Mouse (Mus musculus): ENCODE results near the gene Dcx. TPM values are rescaled to one million over a fixed set of nuclear protein-coding genes. Genes with fewer than 3 reads are reported as not detected.

The Dcx gene
- 4.5 and 6.9 TPM in 2 replicates for polyA plus RNA-seq (2014; fragmentation: Nextera tagmentation; extraction: Ambion mirVana)

DNA sequence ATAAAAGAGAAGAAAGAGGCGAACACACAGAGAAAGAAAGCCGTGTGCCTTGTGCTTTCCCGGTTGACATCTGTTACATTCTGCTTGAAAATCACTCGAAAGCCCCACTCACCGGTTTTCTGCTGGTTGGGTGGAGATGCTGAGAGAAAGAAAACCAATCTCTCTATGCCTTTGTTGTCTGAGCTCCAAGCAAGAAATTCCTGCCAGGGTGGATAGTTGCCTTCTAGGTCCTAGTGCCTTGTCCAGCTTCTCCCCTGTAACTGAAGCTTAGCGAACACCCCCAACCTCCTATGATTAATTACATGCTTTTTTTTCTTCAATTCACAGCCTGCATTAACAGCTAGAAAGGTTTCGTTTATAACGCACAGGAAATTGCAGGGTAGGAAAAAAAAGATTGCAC is at the start of gene Dcx:
Gene Dcx, minus strand, starts transcription at position 354 of the 400 bp plus-strand sequence.
- H3K27me3 ChIP-seq (ENCODE audit: control insufficient read depth, insufficient read depth, low read length), result no peaks in the 10 kb centered on the region
- no peaks in the 10 kb centered on the region for H3K4me1 ChIP-seq (ENCODE audit: control insufficient read depth, insufficient read depth, low read length)
- no peak within 1 kb of the TSS for H3K27ac ChIP-seq (ENCODE audit: low read depth, low read length)
- H3K9ac ChIP-seq (ENCODE audit: low read depth, low read length), result no peak within 1 kb of the TSS
- H3K4me2 ChIP-seq (replicated peaks; ENCODE audit: low read depth, low read length), result no peak within 1 kb of the TSS
- H3K36me3 ChIP-seq (ENCODE audit: control insufficient read depth, insufficient read depth, low read length), result no peaks in the 10 kb centered on the region
- WGBS, result 42% methylated on average over 8 of the region's 8 CpGs
- no peak for ATAC-seq (ENCODE audit: low FRiP score, low TSS enrichment)
- peak within 1 kb of the TSS; percentile 6; the same call in 1 of the 2 replicates for H3K4me3 ChIP-seq (ENCODE audit: low read length)
- H3K9me3 ChIP-seq (ENCODE audit: control insufficient read depth, low read length), result no peaks in the 10 kb centered on the region

DNA sequence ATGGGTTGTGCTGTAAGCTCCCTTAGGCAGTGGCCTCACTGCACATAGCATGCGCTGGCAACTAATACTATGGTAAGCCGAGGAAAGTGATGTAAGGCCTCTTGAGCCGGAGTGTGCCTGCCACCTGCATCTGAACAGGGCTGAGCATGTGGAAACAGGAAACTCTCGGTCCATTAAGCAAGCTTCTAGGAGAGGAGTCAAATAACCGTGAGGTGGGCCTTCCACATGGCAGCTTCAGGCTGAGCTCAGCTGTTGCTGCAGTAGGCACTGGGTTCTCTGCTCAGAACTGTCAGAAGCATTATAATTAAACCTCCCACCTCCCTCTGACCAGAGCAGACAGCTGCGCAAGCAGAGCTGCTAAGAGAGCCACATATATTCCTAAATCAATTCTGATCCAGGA is 33.1 kb upstream of the Dcx start:
- Histone ChIP-seq H3K27ac (ENCODE audit: low read depth, low read length) (no peak overlapping the region), H3K27me3 (ENCODE audit: control insufficient read depth, insufficient read depth, low read length) (no peaks in the 10 kb centered on the region), H3K9me3 (ENCODE audit: control insufficient read depth, low read length) (no peaks in the 10 kb centered on the region), H3K4me1 (ENCODE audit: control insufficient read depth, insufficient read depth, low read length) (no peaks in the 10 kb centered on the region), H3K4me3 (ENCODE audit: low read length) (no peak overlapping the region), H3K9ac (ENCODE audit: low read depth, low read length) (no peak overlapping the region), H3K4me2 (replicated peaks; ENCODE audit: low read depth, low read length) (no peak overlapping the region), H3K36me3 (ENCODE audit: control insufficient read depth, insufficient read depth, low read length) (no peaks in the 10 kb centered on the region)
- WGBS, result 38% methylated on average over 6 of the region's 6 CpGs
- ATAC-seq (ENCODE audit: low FRiP score, low TSS enrichment), result peak; percentile 99

GRCm38 (mm10) chrX:143933671-143934070 is 560 bp upstream of the Dcx start:
- H3K4me1 ChIP-seq (ENCODE audit: control insufficient read depth, insufficient read depth, low read length), result no peaks in the 10 kb centered on the region
- H3K27ac ChIP-seq (ENCODE audit: low read depth, low read length), result no peak overlapping the region
- no peaks in the 10 kb centered on the region for H3K27me3 ChIP-seq (ENCODE audit: control insufficient read depth, insufficient read depth, low read length)
- H3K9ac ChIP-seq (ENCODE audit: low read depth, low read length), result no peak overlapping the region
- H3K9me3 ChIP-seq (ENCODE audit: control insufficient read depth, low read length), result no peaks in the 10 kb centered on the region
- no peak for ATAC-seq (ENCODE audit: low FRiP score, low TSS enrichment)
- H3K4me2 ChIP-seq (replicated peaks; ENCODE audit: low read depth, low read length), result no peak overlapping the region
- 77% methylated on average over 2 of the region's 2 CpGs for WGBS
- H3K36me3 ChIP-seq (ENCODE audit: control insufficient read depth, insufficient read depth, low read length), result no peaks in the 10 kb centered on the region
- no peak overlapping the region for H3K4me3 ChIP-seq (ENCODE audit: low read length)

DNA sequence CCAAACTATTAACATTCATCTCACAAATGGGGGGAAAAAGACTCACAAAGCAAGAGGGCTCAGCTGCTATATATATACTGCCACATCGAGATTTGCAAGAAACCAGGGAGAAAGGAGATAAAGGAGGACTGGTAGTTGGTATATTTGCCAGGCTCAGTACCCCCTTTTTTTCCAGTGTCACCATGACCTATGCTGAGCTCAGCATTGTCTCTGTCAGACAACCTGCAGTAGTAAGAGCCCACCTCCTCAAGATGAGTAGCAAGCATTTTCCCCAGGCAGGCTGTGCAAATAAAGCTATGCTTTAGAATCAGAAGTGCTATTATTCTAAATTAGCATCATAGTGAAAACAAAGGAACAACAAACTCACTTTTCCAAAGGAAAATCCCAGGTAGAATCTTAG is 581 bp downstream of the Dcx start:
- H3K4me2 ChIP-seq (replicated peaks; ENCODE audit: low read depth, low read length), result no peak overlapping the region
- 73% methylated on average over 1 of the region's 1 CpGs for WGBS
- peak overlapping the region; percentile 6; the same call in 1 of the 2 replicates for H3K4me3 ChIP-seq (ENCODE audit: low read length)

GRCm38 (mm10) chrX:143931400-143932185 is 1.5 kb downstream of the Dcx start:
- Histone ChIP-seq H3K4me1 (ENCODE audit: control insufficient read depth, insufficient read depth, low read length) (no peaks in the 10 kb centered on the region), H3K4me3 (ENCODE audit: low read length) (no peak overlapping the region), H3K27ac (ENCODE audit: low read depth, low read length) (no peak overlapping the region), H3K27me3 (ENCODE audit: control insufficient read depth, insufficient read depth, low read length) (no peaks in the 10 kb centered on the region), H3K36me3 (ENCODE audit: control insufficient read depth, insufficient read depth, low read length) (no peaks in the 10 kb centered on the region), H3K9me3 (ENCODE audit: control insufficient read depth, low read length) (no peaks in the 10 kb centered on the region), H3K4me2 (replicated peaks; ENCODE audit: low read depth, low read length) (no peak overlapping the region), H3K9ac (ENCODE audit: low read depth, low read length) (no peak overlapping the region)
- 58% methylated on average over 6 of the region's 6 CpGs for whole genome bisulfite sequencing
- ATAC-seq (ENCODE audit: low FRiP score, low TSS enrichment), result no peak

More for the DNA sequence above, 581 bp downstream of the Dcx start:
- Histone ChIP-seq H3K4me1 (ENCODE audit: control insufficient read depth, insufficient read depth, low read length) (no peaks in the 10 kb centered on the region), H3K9me3 (ENCODE audit: control insufficient read depth, low read length) (no peaks in the 10 kb centered on the region), H3K9ac (ENCODE audit: low read depth, low read length) (no peak overlapping the region), H3K36me3 (ENCODE audit: control insufficient read depth, insufficient read depth, low read length) (no peaks in the 10 kb centered on the region), H3K27ac (ENCODE audit: low read depth, low read length) (no peak overlapping the region), H3K27me3 (ENCODE audit: control insufficient read depth, insufficient read depth, low read length) (no peaks in the 10 kb centered on the region)
- ATAC-seq (ENCODE audit: low FRiP score, low TSS enrichment), result no peak

- Histone ChIP-seq H3K27me3 (ENCODE audit: control insufficient read depth, insufficient read depth, low read length) (no peaks in the 10 kb centered on the region), H3K9ac (ENCODE audit: low read depth, low read length) (no peak overlapping the region), H3K27ac (ENCODE audit: low read depth, low read length) (no peak overlapping the region), H3K4me3 (ENCODE audit: low read length) (no peak overlapping the region), H3K4me2 (replicated peaks; ENCODE audit: low read depth, low read length) (no peak overlapping the region), H3K9me3 (ENCODE audit: control insufficient read depth, low read length) (no peaks in the 10 kb centered on the region), H3K36me3 (ENCODE audit: control insufficient read depth, insufficient read depth, low read length) (no peaks in the 10 kb centered on the region), H3K4me1 (ENCODE audit: control insufficient read depth, insufficient read depth, low read length) (no peaks in the 10 kb centered on the region)
- no peak for ATAC-seq (ENCODE audit: low FRiP score, low TSS enrichment)
- WGBS, result 88% methylated on average over 5 of the region's 5 CpGs
Observed at GRCm38 (mm10) chrX:143922070-143922469, 11.0 kb downstream of the Dcx start.

DNA sequence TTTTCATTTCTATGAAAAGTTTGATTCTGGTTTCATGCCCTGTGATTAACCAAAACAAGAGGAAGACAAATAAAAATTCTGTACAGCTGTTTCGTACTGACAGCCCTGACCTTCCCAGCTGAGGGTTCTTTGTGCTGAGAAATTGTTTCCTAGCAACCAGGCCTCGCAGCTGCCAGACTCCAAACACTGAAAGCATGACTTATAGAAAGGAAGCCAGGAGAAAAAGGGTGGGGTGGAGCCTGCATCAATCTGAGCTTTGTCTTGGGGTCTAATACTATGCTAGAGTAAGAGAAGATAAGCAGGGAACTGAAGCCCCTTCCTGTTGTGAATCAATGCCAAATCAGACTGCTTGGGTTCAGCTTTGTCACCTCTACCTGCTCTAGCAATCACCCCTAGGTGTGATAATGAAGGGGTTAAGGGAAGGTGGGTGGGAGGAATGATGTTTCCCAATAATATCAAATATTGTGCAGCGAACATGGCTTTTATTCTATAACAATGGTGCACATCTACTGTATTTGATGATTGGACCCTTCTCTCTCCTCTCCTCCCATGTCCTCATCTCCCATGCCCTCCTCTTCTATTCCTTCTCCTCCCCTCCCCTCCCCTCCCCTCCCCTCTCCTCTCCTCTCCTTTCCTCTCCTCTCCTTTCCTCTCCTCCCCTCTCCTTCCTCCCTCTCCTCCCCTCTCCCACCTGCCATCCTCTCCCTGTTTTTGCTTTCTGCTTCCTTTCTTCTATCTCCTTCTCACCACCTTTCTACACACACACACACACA is 26.2 kb downstream of the Dcx start:
- Histone ChIP-seq H3K27me3 (ENCODE audit: control insufficient read depth, insufficient read depth, low read length) (no peaks in the 10 kb centered on the region), H3K4me3 (ENCODE audit: low read length) (no peak overlapping the region), H3K4me1 (ENCODE audit: control insufficient read depth, insufficient read depth, low read length) (no peaks in the 10 kb centered on the region), H3K27ac (ENCODE audit: low read depth, low read length) (no peak overlapping the region), H3K4me2 (replicated peaks; ENCODE audit: low read depth, low read length) (no peak overlapping the region), H3K9ac (ENCODE audit: low read depth, low read length) (no peak overlapping the region), H3K9me3 (ENCODE audit: control insufficient read depth, low read length) (no peaks in the 10 kb centered on the region), H3K36me3 (ENCODE audit: control insufficient read depth, insufficient read depth, low read length) (no peaks in the 10 kb centered on the region)
- ATAC-seq (ENCODE audit: low FRiP score, low TSS enrichment), result no peak
- 53% methylated on average over 3 of the region's 3 CpGs for WGBS

- H3K27ac ChIP-seq (ENCODE audit: low read depth, low read length), result no peak overlapping the region
- 39% methylated on average over 2 of the region's 2 CpGs for WGBS
- no peaks in the 10 kb centered on the region for H3K36me3 ChIP-seq (ENCODE audit: control insufficient read depth, insufficient read depth, low read length)
- H3K9ac ChIP-seq (ENCODE audit: low read depth, low read length), result no peak overlapping the region
- no peak for ATAC-seq (ENCODE audit: low FRiP score, low TSS enrichment)
- no peak overlapping the region for H3K4me3 ChIP-seq (ENCODE audit: low read length)
- no peaks in the 10 kb centered on the region for H3K27me3 ChIP-seq (ENCODE audit: control insufficient read depth, insufficient read depth, low read length)
- H3K4me1 ChIP-seq (ENCODE audit: control insufficient read depth, insufficient read depth, low read length), result no peaks in the 10 kb centered on the region
- H3K4me2 ChIP-seq (replicated peaks; ENCODE audit: low read depth, low read length), result no peak overlapping the region
- no peaks in the 10 kb centered on the region for H3K9me3 ChIP-seq (ENCODE audit: control insufficient read depth, low read length)
Observed at GRCm38 (mm10) chrX:143904689-143905088, 28.4 kb downstream of the Dcx start.

GRCm38 (mm10) chrX:143902300-143902699 is 30.8 kb downstream of the Dcx start:
- H3K4me2 ChIP-seq (replicated peaks; ENCODE audit: low read depth, low read length), result no peak overlapping the region
- H3K27ac ChIP-seq (ENCODE audit: low read depth, low read length), result no peak overlapping the region
- no peak overlapping the region for H3K9ac ChIP-seq (ENCODE audit: low read depth, low read length)
- H3K9me3 ChIP-seq (ENCODE audit: control insufficient read depth, low read length), result no peaks in the 10 kb centered on the region
- H3K4me3 ChIP-seq (ENCODE audit: low read length), result no peak overlapping the region
- H3K27me3 ChIP-seq (ENCODE audit: control insufficient read depth, insufficient read depth, low read length), result no peaks in the 10 kb centered on the region
- 59% methylated on average over 8 of the region's 8 CpGs for WGBS
- H3K36me3 ChIP-seq (ENCODE audit: control insufficient read depth, insufficient read depth, low read length), result no peaks in the 10 kb centered on the region
- H3K4me1 ChIP-seq (ENCODE audit: control insufficient read depth, insufficient read depth, low read length), result no peaks in the 10 kb centered on the region
- no peak for ATAC-seq (ENCODE audit: low FRiP score, low TSS enrichment)
